Mouse (Mus musculus) bone marrow, adult 2 months (tissue): Measurements from ENCODE around the gene Gm8439. TPM values are rescaled to one million over a fixed set of nuclear protein-coding genes. Genes with fewer than 3 reads are reported as not detected.
A peak's percentile ranks its signal among the peaks of the same experiment; 100 is the strongest.

ENCODE experiments used
- H3K27ac ChIP-seq: fragments of 200-500 bp; 2 replicates; pipeline ENCODE4 v1.5.1; 2012; ENCODE audit warnings: low read depth, mild to moderate bottlenecking, control low read depth, inconsistent platforms, low read length; ENCODE audit not compliant: control insufficient read depth, poor library complexity, insufficient read depth
- H3K4me1 ChIP-seq: fragments of 200-500 bp; 2 replicates; pipeline ENCODE4 v1.6.1; 2011; ENCODE audit warnings: low read length; ENCODE audit not compliant: control insufficient read depth, insufficient read depth
- H3K4me3 ChIP-seq: fragments of 200-500 bp; replicated peaks from 2 replicates; pipeline ENCODE3; 2011; ENCODE audit warnings: mild to moderate bottlenecking, low read depth, low read length, control low read depth; ENCODE audit not compliant: control insufficient read depth
- CTCF ChIP-seq: fragments of 200-500 bp; IDR thresholded peaks from 2 replicates; pipeline ENCODE4 v1.5.1; 2011; ENCODE audit warnings: low read length, control low read depth; ENCODE audit not compliant: control insufficient read depth, insufficient read depth
- POLR2A ChIP-seq: fragments of 200-500 bp; IDR thresholded peaks from 2 replicates; pipeline ENCODE4 v1.6.1; 2011; ENCODE audit warnings: low read depth, mild to moderate bottlenecking, control low read depth, low read length, borderline replicate concordance; ENCODE audit not compliant: control insufficient read depth
- WGBS: fragments of 180-500 bp; shearing (Covaris S2); methylation state at CpG from one replicate; pipeline ENCODE4 v1.1.7; 2018; 5-methylcytosine and 5-hydroxymethylcytosine counted together
- polyA plus RNA-seq: library from polyadenylated mRNA; stranded (reverse); fragments of >200 nt; gene quantifications from 2 replicates; pipeline ENCODE4 v1.2.4, GENCODE M21; 2011; ENCODE audit warnings: low replicate concordance; ENCODE audit not compliant: missing spikeins, insufficient read depth, insufficient read length

Gene Gm8439
- not detected in 2 replicates for polyA plus RNA-seq

DNA sequence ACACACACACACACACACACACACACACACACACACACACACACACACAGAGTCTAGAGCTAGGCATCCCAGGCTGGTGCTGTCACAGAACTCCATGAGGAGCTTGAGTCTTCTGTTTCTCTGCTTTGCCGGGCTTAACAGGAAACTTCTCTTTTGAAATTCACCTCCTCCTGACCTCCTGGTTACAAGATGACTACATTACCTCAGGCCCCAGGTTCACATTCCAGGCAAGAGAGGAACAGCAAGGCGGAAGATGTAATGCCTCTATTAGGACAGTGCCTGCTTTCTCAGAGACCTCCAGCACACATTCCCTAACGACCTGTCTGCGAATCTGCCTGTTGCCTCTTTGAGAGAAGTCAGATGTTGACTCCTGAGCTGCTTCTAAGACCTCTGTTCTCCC is at the start of gene Gm8439:
Gene Gm8439 (plus strand): TSS at position 301 of the 400 bp plus-strand sequence.
- 41% methylated on average over 4 of the region's 4 CpGs for WGBS
- H3K27ac ChIP-seq, result no peak within 1 kb of the TSS
- H3K4me3 ChIP-seq, result peak within 1 kb of the TSS; percentile 13
- no peak for TF ChIP-seq CTCF
- no peak for TF ChIP-seq POLR2A
- H3K4me1 ChIP-seq, result peaks cover 2% of the 10 kb centered on the region; the same call in 1 of the 2 replicates

DNA sequence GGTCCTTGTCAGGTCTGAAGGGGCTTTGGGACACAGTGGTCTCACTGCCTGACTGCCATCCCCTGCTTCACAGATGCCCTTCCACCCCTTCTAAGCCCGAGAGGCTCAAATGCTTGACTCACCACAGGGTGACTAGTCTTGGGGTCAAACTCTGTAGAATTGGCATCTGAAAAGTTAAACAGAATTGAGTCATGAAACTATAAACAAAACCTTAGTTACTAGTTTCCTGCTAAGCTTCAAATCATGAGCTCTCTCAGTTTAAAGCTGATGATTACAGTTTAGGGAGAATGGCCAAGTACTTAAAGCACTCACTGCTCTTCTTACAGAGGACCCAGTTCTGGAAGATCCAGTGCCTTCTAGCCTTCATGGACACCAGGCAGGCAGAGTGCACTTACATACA is 43.6 kb upstream of the Gm8439 start:
- WGBS, result 92% methylated on average over 1 of the region's 1 CpGs
- no peak overlapping the region for H3K27ac ChIP-seq
- no peaks in the 10 kb centered on the region for H3K4me1 ChIP-seq
- H3K4me3 ChIP-seq, result no peak overlapping the region
- TF ChIP-seq POLR2A, result no peak
- no peak for TF ChIP-seq CTCF

DNA sequence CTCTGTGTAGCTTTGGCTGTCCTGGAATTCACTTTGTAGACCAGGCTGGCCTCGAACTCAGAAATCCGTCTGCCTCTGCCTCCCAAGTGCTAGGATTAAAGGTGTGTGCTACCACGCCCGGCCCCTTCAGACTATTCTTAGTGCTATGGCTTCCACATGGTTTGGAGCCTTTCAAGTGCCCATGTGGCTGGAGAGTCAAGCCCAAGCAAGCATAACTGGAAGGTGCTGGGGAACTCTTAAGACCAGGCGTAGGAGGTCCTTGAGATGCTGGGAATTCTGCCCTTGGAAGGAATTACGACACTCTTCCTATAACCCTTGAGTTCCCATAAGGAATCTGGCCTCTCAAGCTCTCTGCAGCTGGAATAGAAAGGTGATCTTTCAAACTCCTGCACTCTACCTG is 32.0 kb upstream of the Gm8439 start:
- Histone ChIP-seq H3K4me3 (no peak overlapping the region), H3K27ac (no peak overlapping the region), H3K4me1 (no peaks in the 10 kb centered on the region)
- 89% methylated on average over 6 of the region's 6 CpGs for WGBS
- no peak for TF ChIP-seq POLR2A
- TF ChIP-seq CTCF, result no peak

DNA sequence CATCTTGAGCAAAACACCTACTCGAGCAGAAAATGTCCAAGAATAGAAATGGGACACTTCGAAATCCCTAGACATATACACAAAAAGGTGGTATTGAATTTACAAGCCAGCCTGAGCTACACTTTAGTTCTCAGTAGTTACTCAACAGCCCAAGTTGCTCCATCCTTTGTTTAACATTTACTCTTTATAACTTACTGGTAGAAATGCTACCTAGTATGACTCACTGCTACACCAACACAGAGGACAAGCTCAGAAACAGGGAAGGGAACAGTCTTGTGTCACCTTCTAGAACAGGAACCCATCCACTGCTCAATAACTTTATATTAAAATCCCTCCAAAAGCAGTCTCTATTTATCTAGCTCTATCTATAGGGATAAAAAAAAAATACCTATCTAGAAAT is 22.8 kb upstream of the Gm8439 start:
- Histone ChIP-seq H3K27ac (no peak overlapping the region), H3K4me1 (no peaks in the 10 kb centered on the region; the same call in 1 of the 2 replicates), H3K4me3 (no peak overlapping the region)
- 75% methylated on average over 2 of the region's 2 CpGs for WGBS
- TF ChIP-seq POLR2A (no peak), CTCF (no peak)

GRCm38 (mm10) chr4:120568005-120568404 is 20.5 kb upstream of the Gm8439 start:
- TF ChIP-seq CTCF (no peak), POLR2A (no peak)
- no peak overlapping the region for H3K4me3 ChIP-seq
- H3K4me1 ChIP-seq, result no peaks in the 10 kb centered on the region; the same call in 1 of the 2 replicates
- 81% methylated on average over 5 of the region's 5 CpGs for WGBS
- H3K27ac ChIP-seq, result no peak overlapping the region

- TF ChIP-seq POLR2A (no peak), CTCF (no peak)
- no peaks in the 10 kb centered on the region; the same call in 1 of the 2 replicates for H3K4me1 ChIP-seq
- peak overlapping the region; percentile 46 for H3K4me3 ChIP-seq
- H3K27ac ChIP-seq, result no peak overlapping the region
- WGBS, result 7% methylated on average over 4 of the region's 4 CpGs
Observed at GRCm38 (mm10) chr4:120569025-120569424, 19.5 kb upstream of the Gm8439 start.

DNA sequence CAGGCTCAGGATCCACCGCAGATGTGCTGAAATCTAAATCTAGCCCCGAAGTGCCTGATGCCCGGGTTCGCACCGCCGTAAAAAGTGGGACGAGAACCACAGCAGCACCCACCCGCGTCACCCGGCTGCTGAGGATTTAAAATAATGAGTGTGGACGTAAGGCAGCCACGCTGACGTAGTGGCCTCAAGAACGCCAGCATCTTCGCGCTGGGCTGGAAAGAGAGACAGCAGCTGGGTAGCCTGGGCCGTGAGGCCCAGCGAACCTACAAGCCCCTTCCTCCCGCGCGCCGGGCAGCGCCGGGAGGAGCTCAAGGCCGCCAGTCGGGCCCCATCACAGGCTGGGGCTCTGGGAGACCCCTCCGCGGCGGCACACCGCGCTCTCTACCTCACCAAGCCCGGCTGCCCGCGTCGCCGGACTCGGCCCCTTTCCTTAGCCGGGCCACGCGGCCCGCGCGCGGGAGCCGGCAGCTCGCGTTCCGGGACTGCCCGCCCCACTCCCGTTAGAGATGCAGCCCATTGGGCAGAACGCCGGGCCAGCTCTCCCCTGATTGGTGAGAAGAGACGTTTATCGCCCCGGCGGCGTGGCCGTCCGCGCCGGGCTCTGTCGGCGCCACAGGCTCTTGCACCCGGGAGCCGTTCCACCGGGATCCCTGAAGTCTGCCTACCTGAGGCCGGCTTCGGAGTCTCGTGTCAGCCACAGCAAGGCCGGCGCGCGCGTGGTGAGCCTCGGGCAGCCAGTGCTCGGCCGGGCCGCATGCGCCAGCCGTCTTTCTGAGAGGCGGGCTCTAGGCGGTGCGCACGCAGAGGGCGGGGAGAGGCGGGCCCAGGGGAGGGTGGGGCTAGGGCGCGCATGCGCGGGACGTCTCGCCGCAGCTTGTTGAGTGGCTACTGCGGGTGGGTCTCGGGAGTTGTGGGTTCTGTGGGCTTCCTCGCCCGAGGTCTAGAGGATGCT is 18.8 kb upstream of the Gm8439 start, which contains the start of gene Ctps:
Gene Ctps (minus strand): TSS at position 791 of the 952 bp plus-strand sequence.
- under 1% methylated on average over 97 of the region's 97 CpGs for WGBS
- H3K27ac ChIP-seq, result peak within 1 kb of the TSS; percentile 57
- TF ChIP-seq POLR2A, result peak; percentile 48; the same call in 1 of the 2 replicates
- no peak for TF ChIP-seq CTCF
- H3K4me1 ChIP-seq, result no peaks in the 10 kb centered on the region; the same call in 1 of the 2 replicates
- peak within 1 kb of the TSS; percentile 94 for H3K4me3 ChIP-seq

- Histone ChIP-seq H3K4me3 (peak overlapping the region; percentile 94), H3K4me1 (no peaks in the 10 kb centered on the region; the same call in 1 of the 2 replicates), H3K27ac (peak overlapping the region; percentile 52)
- TF ChIP-seq POLR2A, result no peak
- no peak for TF ChIP-seq CTCF
- 2% methylated on average over 27 of the region's 27 CpGs for WGBS
Observed at GRCm38 (mm10) chr4:120570438-120571069, 18.0 kb upstream of the Gm8439 start.
